Mouse (Mus musculus): ENCODE data around the gene Fmnl2. TPM values are rescaled to one million over a fixed set of nuclear protein-coding genes. Genes with fewer than 3 reads are reported as not detected.

Fmnl2 gene
- polyA plus RNA-seq, 1 experiment from 2014 or later, result 0.89 TPM

DNA sequence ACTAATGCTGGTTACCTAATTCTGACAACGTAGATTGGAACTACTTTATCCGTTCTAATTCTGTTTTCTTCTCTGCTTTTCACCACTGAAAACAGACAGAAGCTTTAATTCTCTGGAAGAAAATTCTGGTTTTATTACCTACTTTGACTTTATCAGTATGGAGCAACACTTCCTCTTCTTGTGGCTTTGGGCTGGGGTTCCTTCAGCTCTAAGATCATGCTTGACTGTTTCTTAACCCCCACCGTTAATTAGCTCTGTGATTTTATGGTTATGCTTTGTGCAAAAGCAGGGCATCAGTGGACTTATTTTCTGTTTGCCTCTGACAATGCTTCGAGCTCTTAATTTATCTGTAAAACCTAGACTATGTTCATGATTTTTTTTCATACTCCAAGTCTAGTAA lies 29.6 kb upstream of the Fmnl2 start:
- Histone ChIP-seq H3K9me3 (ENCODE audit: low read length) (no peaks in the 10 kb centered on the region), H3K27ac (ENCODE audit: low read depth) (no peak overlapping the region), H3K27me3 (ENCODE audit: insufficient read depth, low read length) (no peaks in the 10 kb centered on the region), H3K4me1 (ENCODE audit: insufficient read depth) (no peaks in the 10 kb centered on the region), H3K4me2 (ENCODE audit: low read depth, low read length) (no peak overlapping the region), H3K4me3 (ENCODE audit: low read depth, low read length) (no peak overlapping the region), H3K36me3 (replicated peaks; ENCODE audit: insufficient read depth, low read length) (no peaks in the 10 kb centered on the region), H3K9ac (replicated peaks) (no peak overlapping the region)
- DNase-seq, result no peak
- TF ChIP-seq EP300 (IDR thresholded peaks at IDR 0.05; ENCODE audit: low read depth) (no peak), CTCF (IDR thresholded peaks at IDR 0.05; ENCODE audit: low read depth) (no peak)
- 42% methylated on average over 4 of the region's 4 CpGs for WGBS (ENCODE audit: insufficient replicate concordance)
- no peak for ATAC-seq

DNA sequence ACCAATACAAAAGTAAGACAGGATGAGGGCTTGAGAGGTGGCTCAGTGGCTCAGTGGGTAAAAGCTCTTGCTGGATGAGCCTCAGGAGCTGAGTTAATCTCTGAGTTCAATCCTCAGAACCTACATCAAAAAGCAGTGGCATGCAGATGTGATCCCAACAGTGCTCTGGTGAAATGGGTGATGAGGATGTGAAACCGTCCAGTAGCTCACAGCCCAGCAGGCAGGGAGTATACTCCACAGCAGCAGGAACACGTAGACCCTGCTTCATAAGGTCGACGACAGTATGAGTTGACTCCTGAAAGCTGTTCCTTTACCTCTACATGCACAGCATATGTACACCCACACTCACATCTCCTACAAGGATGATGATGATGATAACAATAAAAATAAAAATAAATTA lies 27.1 kb upstream of the Fmnl2 start:
- Histone ChIP-seq H3K4me1 (ENCODE audit: insufficient read depth) (no peaks in the 10 kb centered on the region), H3K9me3 (ENCODE audit: low read length) (no peaks in the 10 kb centered on the region), H3K27ac (ENCODE audit: low read depth) (no peak overlapping the region), H3K9ac (replicated peaks) (no peak overlapping the region), H3K4me2 (ENCODE audit: low read depth, low read length) (no peak overlapping the region), H3K4me3 (ENCODE audit: low read depth, low read length) (no peak overlapping the region), H3K27me3 (ENCODE audit: insufficient read depth, low read length) (no peaks in the 10 kb centered on the region), H3K36me3 (replicated peaks; ENCODE audit: insufficient read depth, low read length) (no peaks in the 10 kb centered on the region)
- DNase-seq (no peak), ATAC-seq (no peak)
- TF ChIP-seq EP300 (IDR thresholded peaks at IDR 0.05; ENCODE audit: low read depth), result no peak
- no peak for TF ChIP-seq CTCF (IDR thresholded peaks at IDR 0.05; ENCODE audit: low read depth)
- 68% methylated on average over 4 of the region's 4 CpGs for WGBS (ENCODE audit: insufficient replicate concordance)

DNA sequence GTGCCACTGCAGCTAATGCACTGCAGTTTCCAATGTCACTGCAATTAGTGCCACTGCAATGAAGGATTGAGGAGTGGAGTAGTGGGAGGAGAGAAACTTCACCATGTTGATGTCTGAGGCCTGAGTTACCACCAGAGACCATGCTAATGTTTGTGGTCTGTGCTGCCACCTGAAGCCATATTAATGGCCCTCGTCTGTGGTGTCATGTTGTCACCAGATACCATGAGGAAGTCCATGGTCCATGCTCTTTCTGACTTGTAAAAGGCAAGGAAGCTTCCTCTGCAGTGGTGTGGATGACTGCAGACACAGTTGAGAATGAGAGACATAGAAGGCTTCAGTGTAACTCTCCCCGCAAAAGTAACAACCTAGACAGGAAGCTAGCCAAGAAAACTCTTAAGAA lies 26.1 kb upstream of the Fmnl2 start:
- Histone ChIP-seq H3K4me3 (ENCODE audit: low read depth, low read length) (no peak overlapping the region), H3K27me3 (ENCODE audit: insufficient read depth, low read length) (no peaks in the 10 kb centered on the region), H3K9ac (replicated peaks) (no peak overlapping the region), H3K36me3 (replicated peaks; ENCODE audit: insufficient read depth, low read length) (no peaks in the 10 kb centered on the region), H3K27ac (ENCODE audit: low read depth) (no peak overlapping the region), H3K9me3 (ENCODE audit: low read length) (no peaks in the 10 kb centered on the region), H3K4me2 (ENCODE audit: low read depth, low read length) (no peak overlapping the region), H3K4me1 (ENCODE audit: insufficient read depth) (no peaks in the 10 kb centered on the region)
- DNase-seq (no peak), ATAC-seq (no peak)
- WGBS (ENCODE audit: insufficient replicate concordance), result 49% methylated on average over 2 of the region's 2 CpGs
- no peak for TF ChIP-seq EP300 (IDR thresholded peaks at IDR 0.05; ENCODE audit: low read depth)
- no peak for TF ChIP-seq CTCF (IDR thresholded peaks at IDR 0.05; ENCODE audit: low read depth)

DNA sequence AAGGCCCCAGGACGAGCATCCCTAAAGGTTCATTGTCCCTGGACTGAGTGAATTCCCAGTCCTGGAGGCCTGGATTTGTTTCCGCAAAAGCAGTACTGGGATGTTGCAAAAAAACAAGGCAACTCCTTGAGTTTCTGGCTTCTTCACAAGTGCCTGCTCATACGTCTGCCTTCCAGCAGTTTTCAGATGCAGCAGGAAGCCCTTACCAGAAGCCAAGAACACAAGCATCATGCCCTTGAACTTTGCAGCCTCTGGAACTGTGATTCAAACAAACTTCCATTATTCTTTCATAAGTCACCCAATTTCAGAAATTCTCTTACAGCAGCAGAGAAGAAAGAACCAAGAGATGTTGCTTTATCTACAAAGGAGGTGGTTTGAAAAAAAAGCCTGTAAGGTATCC lies 21.9 kb upstream of the Fmnl2 start:
- no peaks in the 10 kb centered on the region for H3K9me3 ChIP-seq (ENCODE audit: low read length)
- no peak overlapping the region for H3K4me3 ChIP-seq (ENCODE audit: low read depth, low read length)
- no peak for TF ChIP-seq EP300 (IDR thresholded peaks at IDR 0.05; ENCODE audit: low read depth)
- TF ChIP-seq CTCF (IDR thresholded peaks at IDR 0.05; ENCODE audit: low read depth), result no peak
- no peaks in the 10 kb centered on the region for H3K27me3 ChIP-seq (ENCODE audit: insufficient read depth, low read length)
- no peak overlapping the region for H3K4me2 ChIP-seq (ENCODE audit: low read depth, low read length)
- H3K9ac ChIP-seq (replicated peaks), result no peak overlapping the region
- no peak for DNase-seq
- H3K27ac ChIP-seq (ENCODE audit: low read depth), result no peak overlapping the region
- H3K4me1 ChIP-seq (ENCODE audit: insufficient read depth), result no peaks in the 10 kb centered on the region
- H3K36me3 ChIP-seq (replicated peaks; ENCODE audit: insufficient read depth, low read length), result no peaks in the 10 kb centered on the region
- no peak for ATAC-seq
- 80% methylated on average over 3 of the region's 3 CpGs for WGBS (ENCODE audit: insufficient replicate concordance)

DNA sequence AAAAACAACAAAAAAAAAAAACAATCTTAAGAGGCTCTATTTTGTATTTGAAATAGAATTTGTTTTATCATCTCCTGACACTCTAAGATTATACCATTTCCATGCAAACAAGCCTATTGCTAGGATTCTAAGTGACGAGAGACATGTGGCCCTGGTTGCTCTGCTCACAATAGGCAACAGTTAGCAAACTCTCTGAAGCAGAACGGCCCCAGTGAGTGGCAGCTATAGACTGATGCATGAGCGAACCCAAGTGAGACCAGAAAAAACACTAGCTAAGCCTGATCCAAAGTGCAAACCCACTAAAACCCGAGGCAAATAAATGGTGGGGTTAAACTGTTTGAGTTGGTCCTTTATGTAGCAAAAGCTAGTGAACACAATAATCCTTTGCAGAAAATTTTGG lies 18.6 kb upstream of the Fmnl2 start:
- no peak overlapping the region for H3K9ac ChIP-seq (replicated peaks)
- H3K27ac ChIP-seq (ENCODE audit: low read depth), result no peak overlapping the region
- H3K36me3 ChIP-seq (replicated peaks; ENCODE audit: insufficient read depth, low read length), result no peaks in the 10 kb centered on the region
- no peak overlapping the region for H3K4me2 ChIP-seq (ENCODE audit: low read depth, low read length)
- H3K27me3 ChIP-seq (ENCODE audit: insufficient read depth, low read length), result no peaks in the 10 kb centered on the region
- no peak for DNase-seq
- no peaks in the 10 kb centered on the region for H3K4me1 ChIP-seq (ENCODE audit: insufficient read depth)
- ATAC-seq, result no peak
- TF ChIP-seq EP300 (IDR thresholded peaks at IDR 0.05; ENCODE audit: low read depth) (no peak), CTCF (IDR thresholded peaks at IDR 0.05; ENCODE audit: low read depth) (no peak)
- no peaks in the 10 kb centered on the region for H3K9me3 ChIP-seq (ENCODE audit: low read length)
- 62% methylated on average over 4 of the region's 4 CpGs for WGBS (ENCODE audit: insufficient replicate concordance)
- no peak overlapping the region for H3K4me3 ChIP-seq (ENCODE audit: low read depth, low read length)

DNA sequence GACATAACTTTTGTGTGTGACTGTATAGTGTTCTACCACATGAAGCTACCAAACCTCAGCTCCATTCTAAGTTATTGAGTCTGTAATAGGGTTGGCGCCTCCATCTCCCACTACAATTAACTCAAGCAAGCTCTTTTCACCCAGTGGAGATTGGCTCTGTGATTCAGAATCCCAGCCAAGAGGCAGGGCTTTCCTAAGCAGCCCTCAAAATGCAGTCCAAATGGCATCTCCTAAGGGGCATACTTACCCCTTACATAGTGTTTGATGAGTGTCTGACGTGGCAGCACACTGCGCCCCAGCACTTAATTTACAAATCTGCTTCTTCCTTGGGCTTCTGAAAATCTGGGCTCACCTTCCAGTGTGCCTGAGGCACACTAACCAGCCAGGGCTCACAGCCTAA lies 17.8 kb upstream of the Fmnl2 start:
- Histone ChIP-seq H3K4me2 (ENCODE audit: low read depth, low read length) (no peak overlapping the region), H3K36me3 (replicated peaks; ENCODE audit: insufficient read depth, low read length) (no peaks in the 10 kb centered on the region), H3K27ac (ENCODE audit: low read depth) (no peak overlapping the region), H3K4me1 (ENCODE audit: insufficient read depth) (no peaks in the 10 kb centered on the region), H3K9ac (replicated peaks) (no peak overlapping the region), H3K9me3 (ENCODE audit: low read length) (no peaks in the 10 kb centered on the region), H3K4me3 (ENCODE audit: low read depth, low read length) (no peak overlapping the region), H3K27me3 (ENCODE audit: insufficient read depth, low read length) (no peaks in the 10 kb centered on the region)
- DNase-seq, result no peak
- ATAC-seq, result no peak
- 90% methylated on average over 3 of the region's 3 CpGs for WGBS (ENCODE audit: insufficient replicate concordance)
- TF ChIP-seq EP300 (IDR thresholded peaks at IDR 0.05; ENCODE audit: low read depth) (no peak), CTCF (IDR thresholded peaks at IDR 0.05; ENCODE audit: low read depth) (no peak)

DNA sequence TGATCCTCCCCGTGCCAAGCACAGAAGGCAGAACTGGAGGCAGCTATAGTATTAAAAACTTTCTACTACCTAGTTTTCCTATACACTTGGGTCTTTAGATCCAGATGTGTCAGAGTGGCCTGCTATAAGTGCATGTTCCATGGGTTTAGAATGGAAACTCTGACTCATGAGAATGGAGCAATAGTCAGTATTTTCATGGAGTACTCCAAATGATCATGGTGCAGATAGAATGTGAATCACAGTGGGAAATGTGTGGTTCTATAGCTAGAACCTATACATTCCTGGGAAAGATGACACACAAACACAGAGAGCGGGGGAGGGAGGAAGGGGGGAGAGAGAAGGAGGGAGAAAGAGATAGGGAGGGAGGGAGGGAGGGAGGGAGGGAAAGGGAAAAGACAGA lies 13.8 kb upstream of the Fmnl2 start:
- Histone ChIP-seq H3K4me1 (ENCODE audit: insufficient read depth) (no peaks in the 10 kb centered on the region; the same call in 1 of the 2 replicates), H3K9me3 (ENCODE audit: low read length) (no peaks in the 10 kb centered on the region), H3K4me3 (ENCODE audit: low read depth, low read length) (no peak overlapping the region), H3K36me3 (replicated peaks; ENCODE audit: insufficient read depth, low read length) (no peaks in the 10 kb centered on the region), H3K9ac (replicated peaks) (no peak overlapping the region), H3K27ac (ENCODE audit: low read depth) (no peak overlapping the region), H3K4me2 (ENCODE audit: low read depth, low read length) (no peak overlapping the region), H3K27me3 (ENCODE audit: insufficient read depth, low read length) (no peaks in the 10 kb centered on the region)
- no peak for DNase-seq
- no peak for TF ChIP-seq EP300 (IDR thresholded peaks at IDR 0.05; ENCODE audit: low read depth)
- TF ChIP-seq CTCF (IDR thresholded peaks at IDR 0.05; ENCODE audit: low read depth), result no peak
- WGBS (ENCODE audit: insufficient replicate concordance), result 64% methylated on average over 2 of the region's 2 CpGs
- ATAC-seq, result no peak

All from liver, postnatal 0 days (tissue).